Mouse (Mus musculus) erythroblast, embryonic 14.5 days (primary cell): ENCODE data around the gene Polr2l.

Experiments
- GATA1 ChIP-seq: IDR thresholded peaks from 2 replicates; pipeline ENCODE4 v1.6.1; 2012; ENCODE audit warnings: low read length, inconsistent platforms, mixed read lengths
- TAL1 ChIP-seq: IDR thresholded peaks from 3 replicates; pipeline ENCODE4 v1.6.1; 2012; ENCODE audit warnings: low read length, inconsistent platforms, mixed read lengths

DNA sequence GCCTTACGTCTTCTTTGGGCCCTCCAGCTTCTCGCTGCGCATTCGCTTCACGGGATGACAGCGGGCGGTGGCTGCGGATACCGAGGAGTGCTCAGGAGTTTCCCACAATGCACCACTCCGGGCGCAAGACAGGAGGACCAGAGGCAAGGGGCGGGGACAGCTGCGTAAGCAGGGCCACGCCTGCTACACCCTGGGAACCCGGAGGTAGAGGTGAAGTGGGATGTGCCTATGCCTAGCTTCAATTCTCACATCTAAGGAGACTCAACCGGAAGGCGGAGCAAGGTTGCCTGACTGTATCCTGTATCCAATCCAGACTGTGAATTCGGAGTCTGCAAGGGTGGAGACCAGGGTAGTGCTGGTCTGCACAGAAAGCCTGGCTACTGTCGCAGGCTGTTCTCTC, 45.6 kb downstream of the Polr2l start, which contains the start of gene Cend1:
- TF ChIP-seq GATA1 (no peak), TAL1 (no peak)
